Mouse (Mus musculus): ENCODE data around the gene Rbck1. TPM values are rescaled to one million over a fixed set of nuclear protein-coding genes. Genes with fewer than 3 reads are reported as not detected.

Rbck1 gene
- 72.2 and 76.2 TPM in 2 replicates for polyA plus RNA-seq (2012; rRNA removed)

- TF ChIP-seq CTCF (IDR thresholded peaks at IDR 0.05; ENCODE audit: control insufficient read depth, insufficient read depth, insufficient replicate concordance, low read depth, low read length): 0 out of 2 replicates have a peak, but pooled peaks have one; percentile 13
- TF ChIP-seq POLR2A (IDR thresholded peaks at IDR 0.05; ENCODE audit: control insufficient read depth, low read depth, low read length): peak; percentile 63
- Histone ChIP-seq H3K4me1 (ENCODE audit: control insufficient read depth, insufficient read depth, low read length) (peaks cover 8% of the 10 kb centered on the region), H3K27me3 (ENCODE audit: control insufficient read depth, insufficient read depth, low read length) (no peaks in the 10 kb centered on the region), H3K4me3 (ENCODE audit: control insufficient read depth, low read depth, low read length) (peak within 1 kb of the TSS; percentile 92), H3K27ac (ENCODE audit: control insufficient read depth, insufficient read depth, low read depth, low read length) (peak within 1 kb of the TSS; percentile 91), H3K36me3 (ENCODE audit: control insufficient read depth, insufficient read depth, low read length) (no peaks in the 10 kb centered on the region)
Measured at GRCm38 (mm10) chr2:152332101-152332825, at the start of gene Rbck1. Rbck1 (minus strand) TSS chr2:152332653.

- Histone ChIP-seq H3K27me3 (ENCODE audit: control insufficient read depth, insufficient read depth, low read length) (no peaks in the 10 kb centered on the region; the same call in 1 of the 2 replicates), H3K36me3 (ENCODE audit: control insufficient read depth, insufficient read depth, low read length) (no peaks in the 10 kb centered on the region), H3K4me1 (ENCODE audit: control insufficient read depth, insufficient read depth, low read length) (peaks cover 16% of the 10 kb centered on the region), H3K4me3 (ENCODE audit: control insufficient read depth, low read depth, low read length) (no peak within 1 kb of the TSS; the same call in 1 of the 2 replicates), H3K27ac (ENCODE audit: control insufficient read depth, insufficient read depth, low read depth, low read length) (no peak within 1 kb of the TSS)
- TF ChIP-seq CTCF (IDR thresholded peaks at IDR 0.05; ENCODE audit: control insufficient read depth, insufficient read depth, insufficient replicate concordance, low read depth, low read length) (no peak), POLR2A (IDR thresholded peaks at IDR 0.05; ENCODE audit: control insufficient read depth, low read depth, low read length) (no peak)
Measured at GRCm38 (mm10) chr2:152376345-152376741, 43.9 kb upstream of the Rbck1 start, which contains the start of gene Nrsn2. Nrsn2 (minus strand) TSS chr2:152376638.

- no peaks in the 10 kb centered on the region; the same call in 1 of the 2 replicates for H3K27me3 ChIP-seq (ENCODE audit: control insufficient read depth, insufficient read depth, low read length)
- no peak for TF ChIP-seq POLR2A (IDR thresholded peaks at IDR 0.05; ENCODE audit: control insufficient read depth, low read depth, low read length)
- no peak for TF ChIP-seq CTCF (IDR thresholded peaks at IDR 0.05; ENCODE audit: control insufficient read depth, insufficient read depth, insufficient replicate concordance, low read depth, low read length)
- peaks cover 16% of the 10 kb centered on the region for H3K4me1 ChIP-seq (ENCODE audit: control insufficient read depth, insufficient read depth, low read length)
- no peaks in the 10 kb centered on the region for H3K36me3 ChIP-seq (ENCODE audit: control insufficient read depth, insufficient read depth, low read length)
- H3K27ac ChIP-seq (ENCODE audit: control insufficient read depth, insufficient read depth, low read depth, low read length): no peak overlapping the region
- no peak overlapping the region for H3K4me3 ChIP-seq (ENCODE audit: control insufficient read depth, low read depth, low read length)
Measured at GRCm38 (mm10) chr2:152375652-152376344, 43.3 kb upstream of the Rbck1 start.

- no peak for TF ChIP-seq CTCF (IDR thresholded peaks at IDR 0.05; ENCODE audit: control insufficient read depth, insufficient read depth, insufficient replicate concordance, low read depth, low read length)
- TF ChIP-seq POLR2A (IDR thresholded peaks at IDR 0.05; ENCODE audit: control insufficient read depth, low read depth, low read length): no peak
Measured at GRCm38 (mm10) chr2:152373547-152373946, 41.1 kb upstream of the Rbck1 start.

GRCm38 (mm10) chr2:152372661-152373060 is 40.2 kb upstream of the Rbck1 start:
- Histone ChIP-seq H3K36me3 (ENCODE audit: control insufficient read depth, insufficient read depth, low read length) (no peaks in the 10 kb centered on the region), H3K4me3 (ENCODE audit: control insufficient read depth, low read depth, low read length) (no peak overlapping the region), H3K27me3 (ENCODE audit: control insufficient read depth, insufficient read depth, low read length) (no peaks in the 10 kb centered on the region; the same call in 1 of the 2 replicates), H3K27ac (ENCODE audit: control insufficient read depth, insufficient read depth, low read depth, low read length) (no peak overlapping the region), H3K4me1 (ENCODE audit: control insufficient read depth, insufficient read depth, low read length) (peaks cover 23% of the 10 kb centered on the region)
- no peak for TF ChIP-seq CTCF (IDR thresholded peaks at IDR 0.05; ENCODE audit: control insufficient read depth, insufficient read depth, insufficient replicate concordance, low read depth, low read length)
- no peak for TF ChIP-seq POLR2A (IDR thresholded peaks at IDR 0.05; ENCODE audit: control insufficient read depth, low read depth, low read length)

More at GRCm38 (mm10) chr2:152373547-152373946, 41.1 kb upstream of the Rbck1 start:
- Histone ChIP-seq H3K36me3 (ENCODE audit: control insufficient read depth, insufficient read depth, low read length) (no peaks in the 10 kb centered on the region), H3K4me3 (ENCODE audit: control insufficient read depth, low read depth, low read length) (no peak overlapping the region), H3K27ac (ENCODE audit: control insufficient read depth, insufficient read depth, low read depth, low read length) (no peak overlapping the region), H3K4me1 (ENCODE audit: control insufficient read depth, insufficient read depth, low read length) (peaks cover 23% of the 10 kb centered on the region), H3K27me3 (ENCODE audit: control insufficient read depth, insufficient read depth, low read length) (no peaks in the 10 kb centered on the region; the same call in 1 of the 2 replicates)

- Histone ChIP-seq H3K36me3 (ENCODE audit: control insufficient read depth, insufficient read depth, low read length) (no peaks in the 10 kb centered on the region), H3K27me3 (ENCODE audit: control insufficient read depth, insufficient read depth, low read length) (no peaks in the 10 kb centered on the region; the same call in 1 of the 2 replicates), H3K27ac (ENCODE audit: control insufficient read depth, insufficient read depth, low read depth, low read length) (no peak overlapping the region), H3K4me1 (ENCODE audit: control insufficient read depth, insufficient read depth, low read length) (peaks cover 23% of the 10 kb centered on the region), H3K4me3 (ENCODE audit: control insufficient read depth, low read depth, low read length) (no peak overlapping the region)
- TF ChIP-seq POLR2A (IDR thresholded peaks at IDR 0.05; ENCODE audit: control insufficient read depth, low read depth, low read length): no peak
- no peak for TF ChIP-seq CTCF (IDR thresholded peaks at IDR 0.05; ENCODE audit: control insufficient read depth, insufficient read depth, insufficient replicate concordance, low read depth, low read length)
Measured at GRCm38 (mm10) chr2:152372104-152372503, 39.7 kb upstream of the Rbck1 start.

GRCm38 (mm10) chr2:152368532-152369140 is 36.2 kb upstream of the Rbck1 start:
- no peak overlapping the region for H3K4me3 ChIP-seq (ENCODE audit: control insufficient read depth, low read depth, low read length)
- H3K27me3 ChIP-seq (ENCODE audit: control insufficient read depth, insufficient read depth, low read length): no peaks in the 10 kb centered on the region
- TF ChIP-seq CTCF (IDR thresholded peaks at IDR 0.05; ENCODE audit: control insufficient read depth, insufficient read depth, insufficient replicate concordance, low read depth, low read length) (peak; percentile 98), POLR2A (IDR thresholded peaks at IDR 0.05; ENCODE audit: control insufficient read depth, low read depth, low read length) (no peak)
- peaks cover 9% of the 10 kb centered on the region for H3K4me1 ChIP-seq (ENCODE audit: control insufficient read depth, insufficient read depth, low read length)
- no peaks in the 10 kb centered on the region for H3K36me3 ChIP-seq (ENCODE audit: control insufficient read depth, insufficient read depth, low read length)
- no peak overlapping the region for H3K27ac ChIP-seq (ENCODE audit: control insufficient read depth, insufficient read depth, low read depth, low read length)
